Mouse (Mus musculus) intestine, embryonic 14.5 days (tissue): Measurements from ENCODE around the gene D130043K22Rik. TPM values are rescaled to one million over a fixed set of nuclear protein-coding genes. Genes with fewer than 3 reads are reported as not detected.

ENCODE experiments used
- ATAC-seq: fragments of 200-750 bp; cut with Nextera tagmentation; replicated peaks from 2 replicates; pipeline ENCODE4 v1.8.0; 2017; ENCODE audit warnings: low read depth, moderate number of reproducible peaks, moderate TSS enrichment, moderate library complexity; ENCODE audit not compliant: low FRiP score, low TSS enrichment
- DNase-seq: peaks from one replicate; pipeline ENCODE4 v3.0.0-alpha.2; 2018; ENCODE audit warnings: low spot score
- H3K27ac ChIP-seq: fragments of 300-500 bp; sonication (generic); 2 replicates; pipeline ENCODE4 v1.5.1; 2014; ENCODE audit warnings: low read depth, mild to moderate bottlenecking, control low read depth
- H3K27me3 ChIP-seq: fragments of 300-500 bp; sonication (generic); replicated peaks from 2 replicates; pipeline ENCODE4 v1.6.1; 2014; ENCODE audit warnings: low read length, control low read depth; ENCODE audit not compliant: control insufficient read depth, insufficient read depth
- H3K36me3 ChIP-seq: fragments of 300-500 bp; sonication (generic); 2 replicates; pipeline ENCODE4 v1.6.1; 2014; ENCODE audit warnings: low read length, control low read depth; ENCODE audit not compliant: control insufficient read depth, insufficient read depth
- H3K4me1 ChIP-seq: fragments of 300-500 bp; sonication (generic); replicated peaks from 2 replicates; pipeline ENCODE4 v1.6.1; 2014; ENCODE audit warnings: low read length, control low read depth, mixed read lengths; ENCODE audit not compliant: control insufficient read depth, insufficient read depth
- H3K4me2 ChIP-seq: fragments of 300-500 bp; sonication (generic); 2 replicates; pipeline ENCODE4 v1.6.1; 2014; ENCODE audit warnings: low read length
- H3K4me3 ChIP-seq: fragments of 300-500 bp; sonication (generic); 2 replicates; pipeline ENCODE4 v1.5.1; 2014; ENCODE audit warnings: low read depth, low read length, control low read depth, mixed read lengths
- H3K9ac ChIP-seq: fragments of 300-500 bp; sonication (generic); 2 replicates; pipeline ENCODE4 v1.6.1; 2014; ENCODE audit warnings: mild to moderate bottlenecking, low read length
- H3K9me3 ChIP-seq: fragments of 300-500 bp; sonication (generic); 2 replicates; pipeline ENCODE4 v1.6.1; 2016; ENCODE audit warnings: low read length, control low read depth; ENCODE audit not compliant: control insufficient read depth
- WGBS: fragments of 180-500 bp; shearing (Covaris S2); extraction: QIAGEN DNeasy Blood & Tissue Kit; methylation state at CpG from one replicate; pipeline ENCODE4 v1.1.7; 2014; 5-methylcytosine and 5-hydroxymethylcytosine counted together
- polyA plus RNA-seq: library from polyadenylated mRNA; unstranded; fragments of >200 nt; fragmentation: Nextera tagmentation; extraction: Ambion mirVana; gene quantifications from 2 replicates; pipeline ENCODE4 v1.2.1, GENCODE M21; 2014

D130043K22Rik gene
- polyA plus RNA-seq, 1 experiment from 2014 or later, result 0.74 TPM

DNA sequence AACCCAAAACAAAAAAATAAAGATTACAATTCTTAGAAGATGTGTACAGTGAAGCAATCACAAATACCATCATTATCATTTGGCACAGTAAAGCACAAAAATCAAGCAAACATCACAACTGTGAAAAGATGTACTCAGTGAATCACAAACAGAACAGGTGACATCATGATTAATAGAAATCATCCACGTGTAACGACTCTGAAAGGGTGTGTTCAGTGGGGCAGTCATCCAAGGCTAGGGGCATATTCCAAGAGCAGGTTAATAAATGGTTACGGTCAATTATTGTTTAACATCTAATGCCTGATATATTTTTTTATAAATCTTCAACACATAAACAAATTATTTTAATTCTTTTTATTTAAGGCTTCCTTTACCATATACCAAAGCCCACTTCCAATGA, 47.6 kb downstream of the D130043K22Rik start:
- no peak overlapping the region for H3K27ac ChIP-seq
- H3K4me2 ChIP-seq, result no peak overlapping the region
- ATAC-seq (no peak), DNase-seq (no peak)
- H3K9me3 ChIP-seq, result no peaks in the 10 kb centered on the region
- no peaks in the 10 kb centered on the region for H3K36me3 ChIP-seq
- H3K4me3 ChIP-seq, result no peak overlapping the region
- WGBS, result 84% methylated on average over 3 of the region's 3 CpGs
- H3K27me3 ChIP-seq, result no peaks in the 10 kb centered on the region
- H3K4me1 ChIP-seq, result no peaks in the 10 kb centered on the region
- H3K9ac ChIP-seq, result no peak overlapping the region

DNA sequence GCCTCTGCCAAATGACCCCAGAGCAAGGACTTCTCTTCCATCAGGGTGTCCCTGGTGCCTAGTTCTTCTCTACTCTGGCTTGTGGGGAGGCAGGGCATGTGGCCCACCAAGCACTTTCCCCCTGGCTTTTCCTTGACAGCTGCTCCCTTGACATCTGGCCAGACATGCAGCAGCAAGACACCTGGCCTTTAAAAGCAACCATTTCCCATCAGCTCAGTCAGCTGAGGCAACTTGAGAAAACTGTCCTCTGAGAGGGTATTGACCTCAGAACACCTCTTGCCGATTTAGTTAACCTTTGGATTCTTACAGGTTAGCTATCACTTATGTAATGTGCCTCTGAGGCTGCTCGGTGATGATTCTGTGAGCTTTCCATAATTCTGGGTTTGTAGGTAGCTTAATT, 48.9 kb downstream of the D130043K22Rik start:
- Histone ChIP-seq H3K4me1 (no peaks in the 10 kb centered on the region), H3K27me3 (no peaks in the 10 kb centered on the region), H3K4me2 (no peak overlapping the region), H3K4me3 (no peak overlapping the region), H3K36me3 (no peaks in the 10 kb centered on the region), H3K9me3 (no peaks in the 10 kb centered on the region), H3K27ac (no peak overlapping the region), H3K9ac (no peak overlapping the region)
- ATAC-seq (no peak), DNase-seq (no peak)
- WGBS, result 68% methylated on average over 2 of the region's 2 CpGs

DNA sequence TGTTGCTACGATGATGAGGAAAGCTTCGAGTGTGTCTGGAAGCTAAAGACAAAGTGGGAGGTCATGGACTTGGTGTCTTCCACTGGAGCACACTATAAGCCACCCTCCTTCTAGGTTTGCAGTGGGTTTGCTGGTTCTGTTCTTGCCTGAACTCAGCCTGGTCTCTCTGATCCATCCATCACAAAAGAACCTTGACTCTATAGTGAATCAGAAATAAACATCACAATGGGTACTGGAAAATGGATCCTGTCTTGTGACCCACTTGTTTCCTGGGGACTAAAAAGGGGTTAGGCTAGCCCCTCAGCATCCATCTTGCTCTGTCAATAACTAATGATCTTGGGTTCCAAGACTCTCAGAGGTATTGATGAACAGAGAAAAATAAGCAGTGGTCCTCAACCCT, 57.0 kb downstream of the D130043K22Rik start:
- Histone ChIP-seq H3K4me2 (no peak overlapping the region), H3K27ac (no peak overlapping the region), H3K4me3 (no peak overlapping the region), H3K27me3 (no peaks in the 10 kb centered on the region), H3K36me3 (no peaks in the 10 kb centered on the region), H3K9me3 (no peaks in the 10 kb centered on the region), H3K4me1 (no peaks in the 10 kb centered on the region), H3K9ac (no peak overlapping the region)
- no peak for DNase-seq
- 97% methylated on average over 2 of the region's 2 CpGs for WGBS
- ATAC-seq, result no peak

DNA sequence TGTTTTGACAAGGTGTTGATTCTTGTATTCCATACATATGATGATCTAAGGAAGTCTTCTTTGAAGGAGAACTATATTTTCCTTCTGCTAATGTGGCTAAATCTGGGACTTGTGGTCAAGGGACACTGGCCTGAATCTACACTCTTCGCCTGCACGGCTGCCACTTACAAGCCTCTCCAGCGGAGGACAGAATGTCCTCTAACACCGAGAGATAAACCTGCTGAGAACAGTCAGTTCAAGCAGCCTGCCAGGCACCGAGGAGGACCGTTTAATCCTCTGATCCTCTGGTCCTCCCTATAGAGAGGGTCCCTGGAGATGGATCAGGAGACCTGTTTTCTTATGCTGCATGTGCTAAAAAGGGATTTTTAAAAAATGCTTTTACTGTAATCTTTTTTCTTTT, 58.5 kb downstream of the D130043K22Rik start:
- ATAC-seq (no peak), DNase-seq (no peak)
- H3K4me3 ChIP-seq, result no peak overlapping the region
- no peaks in the 10 kb centered on the region for H3K4me1 ChIP-seq
- H3K9me3 ChIP-seq, result no peaks in the 10 kb centered on the region
- WGBS, result 85% methylated on average over 6 of the region's 6 CpGs
- H3K27me3 ChIP-seq, result no peaks in the 10 kb centered on the region
- no peaks in the 10 kb centered on the region for H3K36me3 ChIP-seq
- H3K9ac ChIP-seq, result no peak overlapping the region
- no peak overlapping the region for H3K27ac ChIP-seq
- H3K4me2 ChIP-seq, result no peak overlapping the region

DNA sequence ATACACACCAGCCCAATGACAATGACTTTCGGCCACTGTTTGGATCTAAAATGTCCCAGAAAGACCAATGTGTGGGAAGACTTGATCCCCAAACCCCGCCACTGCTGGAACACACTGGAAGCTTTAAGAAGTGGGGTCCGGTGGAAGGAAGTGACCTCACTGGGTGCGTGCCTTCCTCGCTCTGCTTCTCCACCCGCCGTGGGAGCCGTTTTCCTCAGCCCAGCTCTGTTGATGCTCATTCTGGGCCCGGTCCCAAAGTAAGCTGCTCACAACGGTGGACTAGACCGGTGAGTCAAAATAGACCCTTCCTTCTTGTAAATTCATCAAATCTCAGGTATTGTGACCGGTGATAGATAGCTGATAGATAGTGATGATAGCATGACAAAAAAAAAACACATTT, 60.5 kb downstream of the D130043K22Rik start:
- Histone ChIP-seq H3K27me3 (no peaks in the 10 kb centered on the region), H3K36me3 (peaks cover 8% of the 10 kb centered on the region; the same call in 1 of the 2 replicates), H3K4me2 (no peak overlapping the region), H3K4me1 (no peaks in the 10 kb centered on the region), H3K9me3 (no peaks in the 10 kb centered on the region), H3K27ac (no peak overlapping the region), H3K9ac (no peak overlapping the region), H3K4me3 (no peak overlapping the region)
- DNase-seq (no peak), ATAC-seq (no peak)
- WGBS, result 91% methylated on average over 12 of the region's 12 CpGs

DNA sequence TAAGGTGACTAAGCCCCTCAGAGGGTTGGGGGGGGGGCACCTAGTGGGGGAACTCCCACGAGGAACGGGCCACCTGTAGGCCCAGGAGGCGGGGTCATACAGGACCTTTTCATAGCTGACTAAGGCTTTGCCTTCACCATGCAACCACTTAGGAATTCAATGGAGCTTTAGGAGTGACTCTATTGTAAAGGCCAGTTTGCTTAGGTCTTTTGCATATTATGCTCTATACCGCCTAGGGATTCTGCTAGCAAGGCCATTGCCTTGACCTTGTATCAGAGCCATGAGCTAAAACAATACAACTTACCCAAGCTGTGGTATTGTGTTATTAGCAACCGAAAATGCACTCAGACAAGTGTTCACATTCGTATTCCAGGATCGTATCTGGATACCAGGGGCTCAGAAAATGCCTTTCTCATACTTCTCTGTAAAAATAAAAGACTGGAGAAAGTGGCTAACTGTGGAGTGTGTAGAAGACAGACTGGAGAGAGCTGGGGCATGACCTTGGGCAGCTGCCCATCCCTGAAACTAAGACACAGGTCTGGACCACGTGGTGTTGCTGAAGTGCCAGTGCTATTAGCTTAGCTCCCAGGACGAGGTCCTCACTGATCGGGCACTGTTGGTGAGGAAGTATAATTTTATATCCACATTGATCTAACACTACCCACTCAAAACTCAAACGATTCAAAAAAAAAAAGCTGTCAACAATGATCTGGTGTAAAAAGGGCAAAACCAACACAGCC, 62.1 kb downstream of the D130043K22Rik start:
- H3K4me2 ChIP-seq, result no peak overlapping the region
- 82% methylated on average over 11 of the region's 11 CpGs for WGBS
- DNase-seq (no peak), ATAC-seq (no peak)
- no peak overlapping the region for H3K27ac ChIP-seq
- H3K9ac ChIP-seq, result no peak overlapping the region
- H3K9me3 ChIP-seq, result no peaks in the 10 kb centered on the region
- H3K27me3 ChIP-seq, result no peaks in the 10 kb centered on the region
- no peak overlapping the region for H3K4me3 ChIP-seq
- no peaks in the 10 kb centered on the region for H3K4me1 ChIP-seq
- peaks cover 11% of the 10 kb centered on the region; the same call in 1 of the 2 replicates for H3K36me3 ChIP-seq

DNA sequence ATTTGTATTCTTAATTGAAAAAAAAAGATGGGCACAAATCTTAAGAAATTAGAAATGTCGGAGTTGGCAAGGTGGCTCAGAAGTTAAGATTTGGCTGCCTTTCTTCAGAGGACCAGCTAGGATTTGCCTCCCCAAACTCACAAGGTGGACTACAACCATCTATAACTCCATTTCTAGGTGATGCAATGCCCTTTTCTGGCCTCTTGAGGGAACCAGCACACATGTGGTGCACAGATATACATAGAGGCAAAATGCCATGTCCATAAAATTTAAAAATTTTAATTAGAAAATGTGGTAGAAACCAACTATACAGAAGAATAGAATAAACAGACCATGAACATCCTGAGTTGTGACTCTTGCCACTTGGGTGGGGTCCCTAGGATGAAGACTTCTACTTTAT, 64.2 kb downstream of the D130043K22Rik start:
- DNase-seq (no peak), ATAC-seq (no peak)
- H3K36me3 ChIP-seq, result peaks cover 17% of the 10 kb centered on the region
- H3K9ac ChIP-seq, result no peak overlapping the region
- no peaks in the 10 kb centered on the region for H3K27me3 ChIP-seq
- no peaks in the 10 kb centered on the region for H3K9me3 ChIP-seq
- 98% methylated on average over 1 of the region's 1 CpGs for WGBS
- no peak overlapping the region for H3K4me3 ChIP-seq
- H3K4me2 ChIP-seq, result no peak overlapping the region
- H3K4me1 ChIP-seq, result no peaks in the 10 kb centered on the region
- no peak overlapping the region for H3K27ac ChIP-seq

DNA sequence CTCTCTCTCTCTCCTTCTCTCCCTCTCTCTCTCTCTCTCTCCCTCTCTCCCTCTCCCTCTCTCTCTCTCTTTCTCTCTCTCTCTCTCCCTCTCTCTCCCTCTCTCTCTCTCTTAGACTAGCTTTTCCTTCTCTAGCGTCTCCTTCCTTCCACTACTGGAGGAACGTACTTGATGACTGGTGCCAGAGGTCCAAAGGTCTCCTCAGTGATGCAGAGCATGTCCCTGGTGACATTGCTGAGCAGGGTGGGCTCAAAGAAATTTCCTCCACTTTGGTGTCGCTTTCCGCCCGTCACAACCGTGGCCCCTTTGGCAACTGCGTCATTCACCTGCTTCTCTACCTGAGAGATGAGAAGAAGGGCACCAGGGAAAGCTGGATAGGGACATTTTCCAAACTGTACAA, 68.6 kb downstream of the D130043K22Rik start:
- 88% methylated on average over 7 of the region's 7 CpGs for WGBS
- H3K9ac ChIP-seq, result no peak overlapping the region
- H3K4me3 ChIP-seq, result no peak overlapping the region
- no peaks in the 10 kb centered on the region for H3K4me1 ChIP-seq
- no peak overlapping the region for H3K27ac ChIP-seq
- no peak for DNase-seq
- H3K36me3 ChIP-seq, result peaks cover 41% of the 10 kb centered on the region
- H3K9me3 ChIP-seq, result no peaks in the 10 kb centered on the region
- no peak for ATAC-seq
- no peak overlapping the region for H3K4me2 ChIP-seq
- H3K27me3 ChIP-seq, result no peaks in the 10 kb centered on the region

DNA sequence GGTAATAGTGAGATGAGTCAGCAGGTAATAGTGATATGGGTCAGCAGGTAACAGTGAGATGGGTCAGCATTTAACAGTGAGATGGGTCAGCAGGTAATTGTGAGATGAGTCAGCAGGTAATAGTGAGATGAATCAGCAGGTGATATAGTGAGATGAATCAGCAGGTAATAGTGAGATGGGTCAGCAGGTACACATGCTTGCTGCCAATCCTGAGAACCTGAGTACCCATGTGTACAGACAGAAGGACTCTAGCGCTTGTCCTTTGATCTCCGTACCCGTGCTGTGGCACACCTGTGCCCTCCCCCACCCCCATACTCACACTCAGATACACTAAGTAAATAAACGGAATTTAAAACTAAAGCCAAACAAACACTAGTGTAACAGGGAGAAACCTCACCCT, 70.0 kb downstream of the D130043K22Rik start:
- WGBS, result 78% methylated on average over 4 of the region's 4 CpGs

More for the DNA sequence above, 70.0 kb downstream of the D130043K22Rik start:
- H3K36me3 ChIP-seq, result peaks cover 46% of the 10 kb centered on the region
- H3K27ac ChIP-seq, result no peak overlapping the region
- no peak for ATAC-seq
- H3K27me3 ChIP-seq, result no peaks in the 10 kb centered on the region
- no peaks in the 10 kb centered on the region for H3K4me1 ChIP-seq
- no peaks in the 10 kb centered on the region for H3K9me3 ChIP-seq
- H3K9ac ChIP-seq, result no peak overlapping the region
- DNase-seq, result no peak
- no peak overlapping the region for H3K4me3 ChIP-seq
- no peak overlapping the region for H3K4me2 ChIP-seq
